Mouse (Mus musculus) erythroblast, embryonic 14.5 days (primary cell): Measurements from ENCODE around the gene Stambpl1.

Experiments used
- GATA1 ChIP-seq: IDR thresholded peaks from 2 replicates; pipeline ENCODE4 v1.6.1; 2012; ENCODE audit warnings: low read length, inconsistent platforms, mixed read lengths
- TAL1 ChIP-seq: IDR thresholded peaks from 3 replicates; pipeline ENCODE4 v1.6.1; 2012; ENCODE audit warnings: low read length, inconsistent platforms, mixed read lengths

- TF ChIP-seq GATA1 (no peak), TAL1 (no peak)
Measured at GRCm38 (mm10) chr19:34179136-34179535, 12.9 kb upstream of the Stambpl1 start.
